Comparison of ENCODE assay signal across 12 mouse cellular contexts in genomic region chr6:51193356-51193755, GRCm38 (mm10).
DNase-seq lines count a peak whose midpoint lies in the region; ATAC-seq and TF ChIP-seq lines count a peak whose summit lies in the region.
"Had no signal": no experiment of that assay in that cellular context is flagged by ENCODE, and none has a peak within 500 bp of the region (broad histone marks: within the 10 kb centered on the region; RNA-seq: fewer than 3 reads in every experiment).

No protein-coding gene starts in this region.

- peak; percentile 49; the same call in 1 of the 2 replicates for ATAC-seq in kidney, embryonic 15.5 days (replicated peaks; ENCODE audit: low FRiP score)
- ATAC-seq in liver, embryonic 11.5 days (replicated peaks; ENCODE audit: low FRiP score), result no peak

- H3K27me3 ChIP-seq in kidney, embryonic 15.5 days, result peaks cover 81% of the 10 kb centered on the region
- H3K27me3 ChIP-seq in liver, embryonic 11.5 days (replicated peaks; ENCODE audit: control insufficient read depth, insufficient read depth, low read length), result peaks cover 58% of the 10 kb centered on the region

- peaks cover 10% of the 10 kb centered on the region; the same call in 1 of the 2 replicates for H3K4me1 ChIP-seq in kidney, embryonic 15.5 days
- no peaks in the 10 kb centered on the region for H3K4me1 ChIP-seq in liver, embryonic 11.5 days (replicated peaks; ENCODE audit: control insufficient read depth, insufficient read depth, low read length)

- peak overlapping the region; percentile 37 for H3K4me2 ChIP-seq in kidney, embryonic 15.5 days
- peak overlapping the region; percentile 3; the same call in 1 of the 2 replicates for H3K4me2 ChIP-seq in liver, embryonic 11.5 days

- H3K36me3 ChIP-seq in kidney, embryonic 15.5 days, result no peaks in the 10 kb centered on the region
- no peaks in the 10 kb centered on the region for H3K36me3 ChIP-seq in liver, embryonic 11.5 days (ENCODE audit: control insufficient read depth, insufficient read depth, low read length)

- peak overlapping the region; percentile 4; the same call in 1 of the 2 replicates for H3K4me3 ChIP-seq in kidney, embryonic 15.5 days (replicated peaks)
- H3K4me3 ChIP-seq in liver, embryonic 11.5 days (ENCODE audit: low read depth, low read length), result no peak overlapping the region
- no peak overlapping the region for H3K4me3 ChIP-seq in left cerebral cortex, adult 2 months

- no peak for TF ChIP-seq CTCF in left cerebral cortex, adult 2 months (IDR thresholded peaks at IDR 0.05)

- intact Hi-C loops in left cerebral cortex, adult 2 months (cut with DNase I), result no loop called here

- H3K9me3 ChIP-seq in kidney, embryonic 15.5 days (replicated peaks), result no peaks in the 10 kb centered on the region
- no peaks in the 10 kb centered on the region for H3K9me3 ChIP-seq in liver, embryonic 11.5 days (ENCODE audit: control insufficient read depth, low read length)

- H3K27ac ChIP-seq in kidney, embryonic 15.5 days, result no peak overlapping the region
- H3K27ac ChIP-seq in liver, embryonic 11.5 days (ENCODE audit: low read depth, low read length), result no peak overlapping the region
- no peak overlapping the region for H3K27ac ChIP-seq in left cerebral cortex, adult 2 months

- WGBS in kidney, embryonic 15.5 days, result 18% methylated on average over 12 of the region's 12 CpGs
- 15% methylated on average over 12 of the region's 12 CpGs for WGBS in liver, embryonic 11.5 days

- no peak overlapping the region for H3K9ac ChIP-seq in kidney, embryonic 15.5 days
- no peak overlapping the region for H3K9ac ChIP-seq in liver, embryonic 11.5 days (ENCODE audit: low read depth, low read length)

- peak; percentile 74 for DNase-seq in embryo, embryonic 10 days (ENCODE audit: low spot score)
- no peak for DNase-seq in embryo, embryonic 9.5 days (ENCODE audit: extremely low spot score)
- no peak for DNase-seq in kidney, adult 8-10 months
- peak; percentile 62 for DNase-seq in embryo, embryonic 11 days
- DNase-seq in liver, embryonic 11.5 days (ENCODE audit: low spot score), result no peak
- no peak for DNase-seq in left cerebral cortex, adult 2 months (ENCODE audit: extremely low spot score in 1 of 2, low spot score in 2 of 2)
- DNase-seq in kidney, postnatal 14 days, result no peak
- DNase-seq: cerebellum, adult 9-10 months; kidney, postnatal 4 days; left cerebral cortex, postnatal 4 days; lung, postnatal 4 days had no signal

Comparison
In these comparisons a context has a peak if more than half of its experiments do, and no peak if none do; other contexts are left out.
1. DNase-seq: peak in embryo, embryonic 10 days (single experiment) and embryo, embryonic 11 days (single experiment); none in embryo, embryonic 9.5 days (single experiment), kidney, adult 8-10 months (0 of 2), liver, embryonic 11.5 days (single experiment), left cerebral cortex, adult 2 months (0 of 2) and kidney, postnatal 14 days (single experiment).